Mouse (Mus musculus) embryonic facial prominence, embryonic 11.5 days (tissue): ENCODE results near the gene Lrch3. TPM values are rescaled to one million over a fixed set of nuclear protein-coding genes. Genes with fewer than 3 reads are reported as not detected.
"Not testable (repeated sequence)": the region's sequence is repeated elsewhere in the genome, so short reads cannot be mapped to it uniquely, and the experiment has no call there.

Source experiments
- ATAC-seq: fragments of 200-750 bp; cut with Nextera tagmentation; replicated peaks from 2 replicates; pipeline ENCODE4 v1.8.0; 2017; ENCODE audit warnings: low read depth; ENCODE audit not compliant: insufficient number of reproducible peaks, low FRiP score, low TSS enrichment
- DNase-seq: peaks from one replicate; pipeline ENCODE4 v3.0.0-alpha.2; 2015; ENCODE audit warnings: low spot score
- H3K27ac ChIP-seq: fragments of 300-500 bp; sonication (generic); replicated peaks from 2 replicates; pipeline ENCODE4 v1.5.1; 2014; ENCODE audit warnings: mild to moderate bottlenecking, low read depth, low read length, control low read depth
- H3K27me3 ChIP-seq: fragments of 300-500 bp; sonication (generic); 2 replicates; pipeline ENCODE4 v1.6.1; 2014; ENCODE audit warnings: mild to moderate bottlenecking, low read length, moderate library complexity, mixed read lengths; ENCODE audit not compliant: control insufficient read depth, insufficient read depth
- H3K36me3 ChIP-seq: fragments of 300-500 bp; sonication (generic); replicated peaks from 2 replicates; pipeline ENCODE4 v1.6.1; 2014; ENCODE audit warnings: low read depth, mild to moderate bottlenecking, low read length, moderate library complexity, mixed read lengths; ENCODE audit not compliant: control insufficient read depth, insufficient read depth
- H3K4me1 ChIP-seq: fragments of 300-500 bp; sonication (generic); 2 replicates; pipeline ENCODE4 v1.6.1; 2014; ENCODE audit warnings: low read length, mixed read lengths; ENCODE audit not compliant: control insufficient read depth, insufficient read depth
- H3K4me2 ChIP-seq: fragments of 300-500 bp; sonication (generic); 2 replicates; pipeline ENCODE4 v1.6.1; 2014; ENCODE audit warnings: low read depth, mild to moderate bottlenecking, control low read depth, low read length, moderate library complexity
- H3K4me3 ChIP-seq: fragments of 300-500 bp; sonication (generic); 2 replicates; pipeline ENCODE4 v1.5.1; 2014; ENCODE audit warnings: low read depth, low read length, control low read depth
- H3K9ac ChIP-seq: fragments of 300-500 bp; sonication (generic); replicated peaks from 2 replicates; pipeline ENCODE4 v1.6.1; 2014; ENCODE audit warnings: mild to moderate bottlenecking, control low read depth, low read length
- H3K9me3 ChIP-seq: fragments of 300-500 bp; sonication (generic); replicated peaks from 2 replicates; pipeline ENCODE4 v1.6.1; 2016; ENCODE audit warnings: mild to moderate bottlenecking, low read length, inconsistent platforms, mixed read lengths; ENCODE audit not compliant: control insufficient read depth
- WGBS: fragments of 180-500 bp; shearing (Covaris S2); extraction: QIAGEN DNeasy Blood & Tissue Kit; methylation state at CpG from one replicate; pipeline ENCODE4 v1.1.7; 2014; 5-methylcytosine and 5-hydroxymethylcytosine counted together
- polyA plus RNA-seq: library from polyadenylated mRNA; unstranded; fragments of >200 nt; fragmentation: Nextera tagmentation; extraction: Ambion mirVana; gene quantifications from 2 replicates; pipeline ENCODE4 v1.2.1, GENCODE M21; 2014

Lrch3 gene
- polyA plus RNA-seq, 1 experiment from 2014 or later: 32.2 TPM

DNA sequence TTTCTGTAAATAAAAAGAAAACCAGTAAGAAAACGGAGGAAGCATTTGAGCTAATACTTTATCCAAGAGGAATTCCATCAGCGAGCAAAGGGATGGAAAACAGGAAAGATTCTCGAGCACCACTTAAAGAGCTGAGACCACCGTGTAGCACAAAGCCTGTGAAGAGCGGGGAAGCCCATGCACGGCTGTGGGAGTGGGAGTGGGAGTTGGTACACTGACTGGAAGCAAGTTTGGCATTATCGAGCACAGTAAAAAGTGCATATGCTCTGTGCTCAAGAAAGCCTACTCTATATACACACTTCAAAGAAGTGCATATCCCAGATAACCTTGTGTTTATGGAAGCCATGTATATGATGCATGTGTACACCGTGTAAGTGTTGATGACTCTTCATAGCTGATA is 13.1 kb downstream of the Lrch3 start:
- no peak for ATAC-seq
- WGBS: 94% methylated on average over 8 of the region's 8 CpGs
- Histone ChIP-seq H3K9me3 (no peaks in the 10 kb centered on the region), H3K9ac (no peak overlapping the region), H3K4me2 (no peak overlapping the region), H3K36me3 (no peaks in the 10 kb centered on the region; the same call in 1 of the 2 replicates), H3K27me3 (no peaks in the 10 kb centered on the region), H3K4me1 (no peaks in the 10 kb centered on the region), H3K27ac (no peak overlapping the region), H3K4me3 (no peak overlapping the region)
- DNase-seq: no peak

DNA sequence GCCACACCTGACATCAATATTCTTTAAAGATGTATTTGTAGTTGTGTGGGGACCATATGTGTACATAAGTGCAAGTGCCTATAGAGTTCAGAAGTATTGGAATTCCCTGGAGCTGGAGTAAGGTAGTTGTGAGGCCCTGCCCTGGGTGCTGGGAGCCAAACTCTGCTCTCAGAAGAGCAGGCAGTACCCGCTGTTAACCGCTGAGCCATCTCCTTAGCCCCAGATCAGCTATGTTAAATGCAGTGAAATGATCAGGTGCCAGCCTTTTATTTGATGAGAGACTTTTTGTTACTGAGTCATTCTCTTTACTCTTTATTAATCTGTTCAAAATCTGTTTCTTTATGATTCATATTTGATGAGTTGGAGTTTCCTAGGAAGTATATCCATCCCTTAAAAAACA is 16.0 kb downstream of the Lrch3 start:
- H3K27ac ChIP-seq: no peak overlapping the region
- no peaks in the 10 kb centered on the region for H3K4me1 ChIP-seq
- no peaks in the 10 kb centered on the region for H3K27me3 ChIP-seq
- no peaks in the 10 kb centered on the region for H3K9me3 ChIP-seq
- 16% methylated on average over 2 of the region's 2 CpGs for WGBS
- no peak overlapping the region for H3K4me3 ChIP-seq
- H3K9ac ChIP-seq: no peak overlapping the region
- DNase-seq (peak; percentile 19), ATAC-seq (no peak)
- no peaks in the 10 kb centered on the region; the same call in 1 of the 2 replicates for H3K36me3 ChIP-seq
- H3K4me2 ChIP-seq: no peak overlapping the region

DNA sequence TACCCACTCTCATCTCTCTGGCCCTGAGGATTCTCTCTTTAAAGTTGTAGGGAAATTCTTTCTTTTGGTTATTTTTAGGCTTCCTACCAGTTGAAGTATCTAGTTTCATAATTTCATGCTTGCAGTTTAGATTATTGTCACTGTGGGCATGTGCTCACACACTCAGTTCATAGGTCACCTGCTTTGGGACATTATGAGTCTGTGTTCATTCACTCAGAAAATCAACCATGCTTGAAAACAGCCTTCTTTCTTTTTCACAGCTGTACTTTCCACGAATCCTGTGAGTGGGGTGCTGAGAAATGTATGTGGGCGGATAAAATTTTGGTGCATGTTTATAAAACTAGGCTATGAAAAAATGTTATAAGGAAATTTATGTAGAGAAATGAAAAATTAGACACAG is 20.6 kb downstream of the Lrch3 start:
- ATAC-seq (no peak), DNase-seq (no peak)
- Histone ChIP-seq H3K27me3 (no peaks in the 10 kb centered on the region), H3K4me2 (no peak overlapping the region), H3K4me1 (no peaks in the 10 kb centered on the region), H3K36me3 (no peaks in the 10 kb centered on the region), H3K27ac (no peak overlapping the region), H3K4me3 (no peak overlapping the region), H3K9ac (no peak overlapping the region), H3K9me3 (no peaks in the 10 kb centered on the region)
- 70% methylated on average over 2 of the region's 2 CpGs for WGBS

DNA sequence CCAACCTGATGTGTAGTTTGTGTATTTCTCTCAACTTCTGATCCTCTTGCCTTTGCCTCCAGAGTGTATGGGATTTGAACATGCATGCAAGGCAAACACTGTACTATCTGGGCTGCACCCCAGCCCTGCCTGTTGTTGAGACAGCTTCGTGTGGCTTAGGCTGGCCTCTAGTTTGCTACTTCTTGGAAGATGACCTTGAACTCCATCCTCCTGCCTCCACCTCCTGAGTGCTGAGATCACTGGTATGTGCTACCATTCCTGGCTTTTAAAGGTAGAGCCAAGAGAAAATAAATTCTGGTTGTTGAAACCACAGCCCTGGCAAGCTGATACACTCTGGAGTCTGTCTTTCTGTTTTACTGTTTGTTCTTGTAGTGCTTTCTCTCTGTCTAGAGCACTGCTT is 21.2 kb downstream of the Lrch3 start:
- no peak for DNase-seq
- H3K9me3 ChIP-seq: no peaks in the 10 kb centered on the region
- WGBS: 53% methylated on average over 1 of the region's 1 CpGs

DNA sequence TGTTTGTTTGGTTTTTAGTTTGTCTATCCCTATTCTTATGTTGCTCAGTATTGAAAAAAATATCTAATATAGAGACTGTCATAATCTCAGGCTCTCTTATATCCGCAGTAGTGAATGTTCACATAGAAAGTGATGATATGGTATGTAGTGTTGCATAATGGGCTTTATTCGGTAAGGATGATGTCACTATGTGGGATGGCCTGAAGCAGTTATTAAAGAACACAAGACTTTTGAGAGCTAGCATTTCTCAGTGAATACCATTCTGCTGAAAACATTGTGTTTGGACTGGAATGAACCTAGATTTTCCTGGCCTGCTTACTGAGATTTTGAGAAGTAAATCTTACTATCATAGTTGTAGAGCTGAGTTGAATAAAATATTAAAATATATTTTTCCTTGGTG is 23.5 kb downstream of the Lrch3 start:
- DNase-seq (no peak), ATAC-seq (no peak)
- Histone ChIP-seq H3K27ac (no peak overlapping the region), H3K36me3 (no peaks in the 10 kb centered on the region), H3K4me2 (no peak overlapping the region), H3K4me3 (no peak overlapping the region), H3K9me3 (no peaks in the 10 kb centered on the region), H3K9ac (no peak overlapping the region), H3K27me3 (no peaks in the 10 kb centered on the region), H3K4me1 (no peaks in the 10 kb centered on the region)
- WGBS: 75% methylated on average over 2 of the region's 2 CpGs

More for the DNA sequence above, 21.2 kb downstream of the Lrch3 start:
- no peaks in the 10 kb centered on the region for H3K4me1 ChIP-seq
- H3K27ac ChIP-seq: no peak overlapping the region
- H3K4me3 ChIP-seq: no peak overlapping the region
- no peak overlapping the region for H3K9ac ChIP-seq
- no peaks in the 10 kb centered on the region for H3K27me3 ChIP-seq
- H3K4me2 ChIP-seq: no peak overlapping the region
- ATAC-seq: no peak
- no peaks in the 10 kb centered on the region for H3K36me3 ChIP-seq

DNA sequence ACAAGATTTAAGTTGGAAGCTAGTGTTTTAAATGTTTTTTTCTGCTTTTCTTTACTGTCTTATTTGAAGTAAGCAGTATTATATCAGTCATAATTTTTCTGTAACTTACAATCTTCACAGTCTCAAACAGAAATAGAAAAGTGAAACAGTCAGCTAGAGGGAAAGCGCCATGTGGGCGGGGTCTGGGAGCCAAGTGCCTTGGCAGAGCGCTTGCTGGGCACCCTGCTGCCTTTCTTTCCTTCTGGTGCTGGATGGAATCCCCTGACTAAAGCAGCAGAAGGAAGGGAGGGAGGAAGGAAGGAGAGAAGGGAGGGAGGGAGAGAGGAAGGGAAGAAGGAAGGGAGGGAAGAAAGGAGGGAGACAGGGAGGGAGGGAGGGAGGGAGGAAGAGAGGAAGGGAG is 25.4 kb downstream of the Lrch3 start:
- H3K27me3 ChIP-seq, ATAC-seq, H3K36me3 ChIP-seq, H3K27ac ChIP-seq, H3K4me3 ChIP-seq, H3K4me1 ChIP-seq, H3K9me3 ChIP-seq, H3K4me2 ChIP-seq, H3K9ac ChIP-seq, DNase-seq: not testable (repeated sequence)
- 23% methylated on average over 3 of the region's 3 CpGs for WGBS

DNA sequence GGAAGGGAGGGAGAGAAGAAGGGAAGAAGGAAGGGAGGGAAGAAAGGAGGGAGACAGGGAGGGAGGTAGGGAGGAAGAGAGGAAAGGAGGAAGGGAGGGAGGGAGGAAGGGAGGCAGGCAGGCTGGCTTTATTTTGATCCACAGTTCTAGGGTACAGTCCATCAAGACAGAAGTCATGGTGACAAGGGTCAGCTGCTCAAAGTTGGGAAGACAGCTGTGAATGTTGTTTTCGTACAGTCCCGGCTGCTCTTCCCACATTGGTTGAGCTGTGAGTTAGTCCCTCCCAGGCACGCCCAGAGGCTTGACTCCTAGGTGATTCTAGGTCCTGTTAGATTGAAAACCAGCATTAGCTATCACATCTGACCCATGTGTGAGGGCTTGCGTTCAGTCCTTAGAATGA is 25.8 kb downstream of the Lrch3 start:
- H3K27ac ChIP-seq, DNase-seq, H3K4me2 ChIP-seq, H3K9ac ChIP-seq, H3K9me3 ChIP-seq, H3K4me3 ChIP-seq, ATAC-seq, H3K36me3 ChIP-seq, H3K4me1 ChIP-seq, H3K27me3 ChIP-seq: not testable (repeated sequence)
- 87% methylated on average over 4 of the region's 4 CpGs for WGBS

DNA sequence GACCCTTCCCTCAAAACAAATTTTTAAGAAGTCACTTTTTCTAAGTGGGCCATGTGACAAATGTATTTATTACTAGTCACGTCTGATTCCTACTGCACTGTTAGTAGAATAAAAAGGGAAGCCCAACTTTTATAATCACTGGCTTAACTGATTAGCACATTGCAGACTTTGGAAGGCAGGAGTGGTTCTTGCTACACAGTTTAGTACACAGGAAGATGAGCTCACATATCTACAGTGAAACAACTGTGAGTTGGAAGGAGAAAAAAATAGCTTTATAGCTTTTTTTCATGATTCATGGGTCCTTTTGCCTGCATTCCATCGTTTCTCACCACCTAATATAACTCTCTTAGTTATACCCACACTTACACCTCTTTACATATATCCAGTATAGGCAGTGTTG is 27.3 kb downstream of the Lrch3 start:
- H3K27ac ChIP-seq, ATAC-seq: not testable (repeated sequence)
- WGBS: 100% methylated on average over 1 of the region's 2 CpGs

More for the DNA sequence above, 27.3 kb downstream of the Lrch3 start:
- H3K4me1 ChIP-seq, H3K27me3 ChIP-seq, H3K9me3 ChIP-seq, DNase-seq, H3K4me3 ChIP-seq, H3K9ac ChIP-seq, H3K4me2 ChIP-seq, H3K36me3 ChIP-seq: not testable (repeated sequence)
